Mouse (Mus musculus): ENCODE measurements around the gene Fbxo33. TPM values are rescaled to one million over a fixed set of nuclear protein-coding genes. Genes with fewer than 3 reads are reported as not detected.

The Fbxo33 gene
- total RNA-seq, 4 experiments from 2014 or later: 41.6 to 67.2 (median 48.8) TPM

GRCm38 (mm10) chr12:59195941-59196340 lies 23.6 kb downstream of the Fbxo33 start:
- no peak for DNase-seq

- no peak for DNase-seq
Observed at GRCm38 (mm10) chr12:59195065-59195464, 24.5 kb downstream of the Fbxo33 start.

- no peak for DNase-seq
Observed at GRCm38 (mm10) chr12:59194341-59195003, 25.1 kb downstream of the Fbxo33 start.

- DNase-seq: no peak
Observed at GRCm38 (mm10) chr12:59193637-59194036, 25.9 kb downstream of the Fbxo33 start.

- no peak for DNase-seq
Observed at GRCm38 (mm10) chr12:59188086-59188682, 31.3 kb downstream of the Fbxo33 start.

GRCm38 (mm10) chr12:59177814-59178213 lies 41.7 kb downstream of the Fbxo33 start:
- DNase-seq: no peak

- DNase-seq: no peak
Observed at GRCm38 (mm10) chr12:59169935-59170334, 49.6 kb downstream of the Fbxo33 start.

- DNase-seq: no peak
Observed at GRCm38 (mm10) chr12:59166557-59166956, 53.0 kb downstream of the Fbxo33 start.

- DNase-seq: no peak
Observed at GRCm38 (mm10) chr12:59164522-59164921, 55.0 kb downstream of the Fbxo33 start.

- no peak for DNase-seq
Observed at GRCm38 (mm10) chr12:59162797-59163196, 56.7 kb downstream of the Fbxo33 start.

- no peak for DNase-seq
Observed at GRCm38 (mm10) chr12:59161091-59161490, 58.4 kb downstream of the Fbxo33 start.

Small RNA genes within 50 kb of the gene (microRNA-seq; reads per million reads assigned to microRNA genes)
- 0 reads per million in 2 experiments for gene Gm27284

Other genes with a start within 250 kb of the Fbxo33 start
- 10 to 100 TPM; 43.3 to 52.8 (median 44.8) TPM for gene Sec23a, start 207.7 kb downstream of the Fbxo33 start, total RNA-seq (2022)
- 10 to 100 TPM in 2 of 4 experiments, 1 to 10 TPM in 2; 7.3 to 11.2 (median 9.3) TPM for gene Gemin2, start 206.3 kb downstream of the Fbxo33 start, total RNA-seq (2022)
- 10 to 100 TPM; 82.3 to 99.7 (median 89.9) TPM for gene Trappc6b, start 158.3 kb downstream of the Fbxo33 start, total RNA-seq (2022)
- 10 to 100 TPM; 25.6 to 55.4 (median 43.2) TPM for gene Pnn, start 152.8 kb downstream of the Fbxo33 start, total RNA-seq (2022)
- gene Mia2, start 123.9 kb downstream of the Fbxo33 start, total RNA-seq (2022): 100 to 1,000 TPM; 105 to 141 (median 129) TPM

Measured in adrenal gland, adult 8-10 months (tissue).